Mouse (Mus musculus): Measurements from ENCODE around the gene Sema5a. TPM values are rescaled to one million over a fixed set of nuclear protein-coding genes. Genes with fewer than 3 reads are reported as not detected.

Sema5a gene
- polyA plus RNA-seq, 1 experiment = not detected

DNA sequence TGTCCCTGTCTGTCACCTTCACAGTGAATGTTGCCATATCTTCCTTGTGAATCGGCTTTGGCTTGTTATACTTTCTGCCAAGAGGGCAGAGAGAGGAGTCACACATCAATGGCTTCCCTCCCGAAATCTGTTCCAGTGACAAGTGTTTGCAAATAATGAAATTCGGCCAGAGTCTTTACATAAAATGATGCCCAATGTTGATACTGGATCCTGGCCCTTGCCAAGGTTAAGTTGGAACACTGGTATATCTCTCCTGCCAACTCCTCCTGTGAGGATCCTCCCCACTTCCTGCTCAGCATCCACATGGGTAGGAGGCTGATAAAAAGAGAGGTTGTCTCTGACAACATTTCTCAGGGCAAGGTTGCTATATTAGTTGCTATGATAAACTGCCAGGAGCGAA lies 252.3 kb downstream of the Sema5a start:
- no peak for TF ChIP-seq GATA1 (IDR thresholded peaks at IDR 0.05; ENCODE audit: low read length)

DNA sequence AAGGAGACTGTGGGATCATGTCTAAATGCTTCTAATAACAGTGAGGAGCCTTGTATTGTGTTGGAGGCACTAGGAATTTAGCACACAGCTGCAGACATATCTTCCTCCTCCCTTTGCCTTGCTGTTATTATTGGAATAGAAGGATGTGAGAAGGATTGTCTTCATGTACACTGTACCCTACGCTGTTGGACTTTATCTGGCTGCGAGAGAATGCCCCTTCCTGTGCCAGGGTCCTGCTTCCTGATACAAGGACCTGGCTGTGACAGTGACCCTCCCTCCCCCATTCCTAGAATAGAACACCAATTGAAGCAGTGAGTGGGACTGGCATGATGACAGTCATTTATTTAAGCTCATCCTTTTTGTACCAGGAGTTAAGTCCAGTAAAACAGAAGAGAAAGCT lies 261.3 kb downstream of the Sema5a start:
- TF ChIP-seq GATA1 (IDR thresholded peaks at IDR 0.05; ENCODE audit: low read length) = no peak

DNA sequence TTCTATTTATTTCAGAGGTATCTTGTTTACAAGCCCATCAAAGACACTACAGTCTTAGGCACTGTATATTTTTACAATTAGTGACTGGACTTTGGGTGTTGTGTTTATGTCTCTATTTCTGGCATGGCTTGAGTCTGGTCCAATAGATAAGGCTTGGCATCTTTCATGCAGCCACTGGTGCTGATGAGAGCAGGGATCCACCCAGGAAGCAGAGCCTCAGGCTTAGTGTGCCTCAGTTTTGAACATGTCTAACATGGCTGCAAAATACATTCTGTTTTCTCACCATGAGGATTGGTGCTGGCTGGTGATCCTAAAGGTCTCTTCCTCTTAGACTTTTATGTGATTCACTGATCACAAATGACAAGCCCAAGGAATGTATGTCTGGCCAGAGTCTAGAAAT lies 263.7 kb downstream of the Sema5a start:
- no peak for TF ChIP-seq GATA1 (IDR thresholded peaks at IDR 0.05; ENCODE audit: low read length)

DNA sequence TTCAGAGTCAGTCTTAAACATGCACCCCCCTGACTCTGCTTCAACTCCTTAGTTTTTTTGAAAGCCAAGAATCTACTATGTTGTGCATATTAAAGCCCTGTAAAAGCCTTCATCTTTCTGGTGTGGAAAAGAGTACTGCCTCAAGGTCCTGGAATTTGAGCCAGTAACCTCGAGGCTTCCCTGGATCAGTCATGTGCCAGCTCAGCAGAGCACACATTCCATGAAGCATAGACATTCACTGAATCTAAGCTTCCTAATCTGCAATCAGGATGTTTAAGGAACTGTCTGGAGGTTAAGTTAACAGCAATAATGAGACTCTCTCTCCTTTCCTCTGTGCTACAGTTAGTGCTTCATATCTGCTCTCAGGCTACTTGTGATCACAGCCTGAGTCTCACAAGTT lies 270.3 kb downstream of the Sema5a start:
- no peak for TF ChIP-seq GATA1 (IDR thresholded peaks at IDR 0.05; ENCODE audit: low read length)

DNA sequence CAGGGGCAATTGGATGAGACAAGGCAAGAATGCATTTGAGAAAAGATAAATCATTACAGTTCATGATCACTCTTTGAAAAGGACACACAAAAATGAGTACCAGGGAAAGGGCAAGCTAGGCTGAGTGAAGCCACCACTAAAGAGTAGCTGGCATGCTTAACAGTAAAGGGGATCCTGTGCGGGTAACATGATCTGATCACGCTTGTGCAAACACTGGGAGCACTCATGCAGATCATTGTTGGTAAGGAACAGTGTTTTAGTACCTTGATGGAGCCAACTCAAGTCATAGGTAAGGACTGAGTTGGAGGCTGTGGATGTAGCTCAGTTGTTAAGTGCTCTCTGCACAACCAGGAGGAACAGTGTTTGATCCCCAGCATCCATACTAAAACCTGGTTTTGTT lies 273.3 kb downstream of the Sema5a start:
- no peak for TF ChIP-seq GATA1 (IDR thresholded peaks at IDR 0.05; ENCODE audit: low read length)

DNA sequence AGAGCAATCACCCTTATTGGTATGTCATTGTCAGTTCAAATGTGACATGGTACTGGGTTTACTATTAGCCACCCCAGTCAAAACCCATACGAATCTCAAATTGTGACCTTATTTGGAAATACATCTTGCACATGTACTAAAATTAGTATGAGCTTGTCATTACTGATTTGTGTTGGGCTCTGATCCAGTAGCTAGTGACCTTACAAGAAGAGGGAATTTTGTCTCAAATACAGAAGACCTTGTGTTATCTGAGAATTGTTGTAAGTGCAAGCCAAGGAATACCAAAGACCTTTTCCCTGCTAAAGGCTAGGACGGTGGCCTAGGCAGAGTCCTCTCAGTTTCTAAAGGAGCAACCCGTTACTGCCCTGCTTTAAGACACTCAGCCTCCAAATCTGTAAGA lies 287.9 kb downstream of the Sema5a start:
- no peak for TF ChIP-seq GATA1 (IDR thresholded peaks at IDR 0.05; ENCODE audit: low read length)

DNA sequence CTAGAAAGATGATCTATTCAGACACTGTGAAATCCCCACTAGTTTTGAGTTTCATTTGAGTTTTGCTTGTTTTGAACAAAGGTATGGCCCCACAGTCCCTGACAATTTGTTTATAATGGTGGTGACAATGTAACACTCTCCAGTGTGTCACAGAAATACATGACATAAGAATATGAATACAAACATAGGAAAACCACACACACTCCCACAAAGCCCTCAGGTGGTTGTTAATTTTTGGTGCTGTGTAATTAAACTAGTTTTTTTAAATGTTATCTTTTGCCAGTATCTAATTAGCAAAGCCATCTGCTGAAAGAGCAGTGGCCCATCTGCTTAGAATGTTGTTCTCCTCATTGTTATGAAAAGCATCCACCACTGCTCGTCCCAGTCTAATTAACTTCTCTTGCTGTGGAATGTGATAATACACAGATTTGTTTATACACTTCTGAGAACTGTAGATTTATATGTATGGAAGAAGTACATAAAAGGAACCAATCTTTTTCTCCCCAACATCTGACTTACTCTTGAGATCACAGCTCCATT lies 289.0 kb downstream of the Sema5a start:
- TF ChIP-seq GATA1 (IDR thresholded peaks at IDR 0.05; ENCODE audit: low read length) = no peak

DNA sequence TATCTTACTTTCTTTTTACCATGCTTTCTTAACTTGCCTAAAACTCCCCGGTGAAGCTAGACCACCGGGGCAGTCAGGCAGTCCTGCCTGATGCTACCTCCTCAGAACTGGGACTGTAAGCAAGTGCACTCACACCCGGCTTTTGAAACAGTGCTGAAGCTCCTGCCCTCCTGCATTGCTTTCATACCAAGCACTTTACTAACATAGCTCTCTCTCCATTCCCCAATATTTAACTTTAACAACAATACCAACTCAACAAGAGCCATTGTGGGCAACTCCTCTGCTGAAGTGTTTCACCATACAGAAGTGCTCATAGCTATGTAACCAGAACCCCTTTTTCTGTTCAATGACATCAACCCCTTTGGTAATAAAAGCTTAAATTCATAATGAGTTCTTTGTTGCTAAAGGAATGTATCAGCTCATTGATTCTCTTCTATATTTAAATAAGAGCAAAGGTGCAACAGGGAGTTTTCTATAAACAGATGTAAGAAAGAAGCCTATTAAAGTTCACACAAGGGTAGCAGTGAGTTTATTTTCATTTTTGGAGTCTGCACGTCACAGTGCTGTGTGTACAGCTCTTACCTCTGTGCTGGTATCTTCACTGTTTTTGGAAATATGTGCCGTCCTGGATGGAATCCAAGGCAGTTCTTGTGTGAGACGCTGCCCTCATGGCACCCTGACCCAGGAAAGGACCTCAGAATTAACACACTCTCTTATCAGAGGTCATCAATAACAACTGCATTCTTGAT lies 292.3 kb downstream of the Sema5a start:
- no peak for TF ChIP-seq GATA1 (IDR thresholded peaks at IDR 0.05; ENCODE audit: low read length)

DNA sequence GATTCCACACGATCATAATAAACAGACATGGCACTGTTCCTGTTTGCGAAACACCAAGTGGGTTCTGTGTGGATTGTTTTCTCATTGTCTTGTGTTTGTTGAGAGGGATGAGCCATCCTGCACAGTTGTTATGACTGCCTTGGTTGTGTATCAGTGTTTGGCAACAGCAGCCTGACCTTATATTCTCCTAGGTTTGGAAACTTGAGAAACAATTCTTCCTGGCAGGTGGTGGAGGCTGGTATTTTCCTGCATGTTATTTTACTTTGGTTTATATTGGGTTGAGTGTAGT lies 292.8 kb downstream of the Sema5a start:
- TF ChIP-seq GATA1 (IDR thresholded peaks at IDR 0.05; ENCODE audit: low read length) = no peak

DNA sequence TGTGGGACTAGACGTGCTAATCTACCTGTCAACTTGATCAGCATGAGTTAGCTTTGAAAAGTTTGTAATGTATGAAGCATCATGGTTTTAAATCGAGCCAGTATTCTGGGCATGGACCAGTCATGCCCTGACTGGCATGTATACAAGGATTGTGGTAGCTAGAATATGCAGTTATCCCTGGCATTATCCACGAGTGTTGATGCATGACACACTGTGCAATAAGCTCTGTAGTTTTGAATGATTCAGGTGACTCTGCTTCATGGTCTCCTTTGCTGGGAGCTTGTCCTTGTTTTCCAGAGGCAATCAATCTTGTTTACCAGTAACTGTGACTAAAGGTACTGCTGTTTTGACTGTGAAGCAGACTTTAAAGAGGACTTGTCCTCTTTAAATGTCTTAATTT lies 293.5 kb downstream of the Sema5a start:
- no peak for TF ChIP-seq GATA1 (IDR thresholded peaks at IDR 0.05; ENCODE audit: low read length)

DNA sequence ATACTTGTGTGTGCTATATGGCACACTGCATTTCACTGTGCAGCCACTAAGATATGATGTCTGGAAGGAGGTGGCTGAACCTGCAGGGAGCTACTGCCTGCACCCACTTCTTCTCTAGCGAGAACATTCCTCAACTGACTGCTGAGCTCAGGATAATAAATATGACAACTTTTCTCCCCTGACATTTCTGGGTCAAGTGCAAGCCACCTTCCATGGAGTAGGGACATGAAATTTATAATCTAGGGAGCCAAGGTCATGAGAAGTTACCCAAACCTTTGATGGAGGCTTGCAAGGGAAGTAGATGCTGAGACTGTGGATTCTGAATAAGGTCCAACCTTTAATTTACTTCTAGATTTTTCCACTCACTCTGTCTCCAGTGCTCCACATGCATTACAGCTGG lies 298.1 kb downstream of the Sema5a start:
- no peak for TF ChIP-seq GATA1 (IDR thresholded peaks at IDR 0.05; ENCODE audit: low read length)

DNA sequence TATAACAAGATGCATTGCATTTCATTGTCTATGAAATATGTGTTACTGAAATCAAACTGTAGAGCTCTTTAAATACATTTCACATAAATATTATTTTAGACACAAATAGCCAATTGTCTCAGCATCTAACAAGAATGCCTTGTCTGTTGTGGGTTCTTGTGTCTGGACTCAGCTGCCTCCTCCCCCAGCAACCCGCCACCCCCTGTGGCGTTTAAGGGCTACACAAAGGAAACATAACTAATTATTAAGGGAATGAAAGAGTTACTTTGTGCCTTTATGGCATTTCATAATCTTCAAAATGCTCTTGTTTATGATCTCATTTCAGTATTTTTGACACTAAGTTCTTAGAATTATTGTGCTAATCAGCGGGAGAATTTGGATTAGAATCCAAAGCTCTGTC lies 298.6 kb downstream of the Sema5a start:
- TF ChIP-seq GATA1 (IDR thresholded peaks at IDR 0.05; ENCODE audit: low read length) = no peak

DNA sequence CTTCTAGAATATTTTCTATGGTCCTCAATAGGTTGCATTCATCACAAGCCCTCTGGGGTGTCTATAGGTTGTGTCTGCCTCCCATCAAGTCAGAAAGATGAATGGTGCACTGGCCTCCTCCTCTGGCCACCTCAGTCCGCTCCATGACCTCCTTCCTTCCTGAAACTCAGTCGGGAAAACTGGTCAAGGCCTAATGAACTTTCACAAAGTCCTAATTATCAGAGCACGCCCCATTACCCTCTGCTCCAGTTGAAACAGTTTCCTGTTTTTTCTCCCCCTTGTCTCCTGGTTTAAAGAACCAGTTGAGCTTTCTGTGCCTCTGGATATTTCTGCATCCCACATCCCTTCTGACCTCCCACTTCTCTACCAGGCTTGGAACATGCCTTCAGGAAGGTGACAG lies 300.8 kb downstream of the Sema5a start:
- TF ChIP-seq GATA1 (IDR thresholded peaks at IDR 0.05; ENCODE audit: low read length) = no peak

DNA sequence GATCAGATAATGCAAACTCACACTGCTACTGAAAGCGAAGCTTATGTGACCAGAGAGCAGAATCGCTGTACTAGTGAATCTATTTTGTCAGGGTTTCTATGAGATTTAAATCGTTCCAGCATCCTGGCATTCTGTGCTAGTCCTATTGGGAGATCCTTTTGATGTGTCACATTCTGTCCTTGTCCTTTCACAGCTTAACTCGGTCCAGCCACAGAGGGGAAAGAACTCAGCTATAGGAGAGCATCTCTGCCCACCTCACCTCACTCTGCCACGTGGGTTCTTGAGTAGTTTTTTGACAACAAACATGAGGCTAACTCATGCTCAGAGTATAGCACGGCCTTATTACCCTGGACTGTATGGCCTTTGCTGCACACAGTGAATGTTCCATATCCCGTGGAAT lies 302.1 kb downstream of the Sema5a start:
- no peak for TF ChIP-seq GATA1 (IDR thresholded peaks at IDR 0.05; ENCODE audit: low read length)

DNA sequence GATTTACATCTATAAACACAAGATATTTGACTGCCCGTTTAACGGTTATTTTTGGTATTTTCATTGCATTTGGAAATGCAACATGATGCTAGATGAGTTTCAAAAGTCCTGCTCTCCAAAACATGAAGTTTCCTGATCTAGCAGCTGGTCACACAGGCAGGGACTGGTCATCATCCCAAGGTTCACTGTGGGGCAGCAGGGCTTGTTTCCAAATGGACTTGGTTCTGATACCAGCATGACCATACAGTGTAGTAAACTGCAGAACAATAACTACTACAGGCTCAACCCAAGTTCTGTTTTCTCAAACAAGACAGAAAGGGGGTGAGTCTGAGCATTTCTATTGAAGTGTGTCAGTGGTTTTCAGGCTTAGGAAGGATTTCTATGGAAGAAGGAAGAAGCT lies 314.3 kb downstream of the Sema5a start:
- no peak for TF ChIP-seq GATA1 (IDR thresholded peaks at IDR 0.05; ENCODE audit: low read length)

DNA sequence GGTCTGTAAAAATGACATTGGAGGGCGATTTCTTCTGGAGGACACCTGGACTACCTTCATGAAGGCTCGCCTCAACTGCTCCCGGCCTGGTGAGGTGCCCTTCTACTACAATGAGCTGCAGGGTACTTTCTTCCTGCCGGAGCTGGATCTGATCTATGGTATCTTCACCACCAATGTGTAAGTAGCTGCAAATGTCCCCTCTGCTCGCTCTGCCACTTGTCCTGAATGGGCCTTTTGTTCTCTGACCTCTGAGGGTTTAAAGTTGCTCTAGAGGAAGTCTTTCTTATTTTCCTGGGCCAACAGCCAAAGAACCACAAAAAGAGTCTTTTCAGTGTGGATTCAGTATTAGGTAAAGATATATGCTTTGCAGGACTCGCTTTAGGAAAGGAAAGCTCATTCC lies 318.0 kb downstream of the Sema5a start:
- no peak for TF ChIP-seq GATA1 (IDR thresholded peaks at IDR 0.05; ENCODE audit: low read length)

DNA sequence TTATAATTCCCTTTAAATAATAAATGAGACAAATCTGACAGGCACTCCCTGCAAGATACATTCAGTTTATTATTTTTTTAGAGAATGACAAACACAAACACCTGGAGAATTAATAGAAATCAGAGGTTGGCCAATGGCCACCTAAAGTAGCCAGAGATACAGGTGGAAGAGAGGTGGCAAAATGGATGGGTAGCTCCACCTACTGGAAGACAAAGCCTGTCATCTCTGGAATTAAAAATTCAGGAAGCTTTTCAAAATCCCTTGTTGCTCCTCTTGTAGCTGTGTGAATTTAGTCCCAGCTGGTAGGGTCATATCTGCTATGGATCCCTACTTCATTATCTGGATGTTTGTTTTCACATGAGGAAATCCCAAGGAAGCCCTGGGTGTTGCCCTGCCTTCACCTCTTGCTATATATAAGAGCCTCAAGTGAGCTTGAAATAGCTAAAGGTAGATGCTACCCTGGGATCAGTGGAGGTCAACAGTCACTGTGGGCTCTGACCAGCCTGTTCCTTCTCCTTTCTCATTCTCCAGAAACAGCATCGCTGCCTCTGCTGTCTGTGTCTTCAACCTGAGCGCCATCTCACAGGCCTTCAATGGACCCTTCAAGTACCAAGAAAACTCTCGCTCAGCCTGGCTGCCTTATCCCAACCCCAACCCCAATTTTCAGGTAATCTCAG lies 323.7 kb downstream of the Sema5a start:
- no peak for TF ChIP-seq GATA1 (IDR thresholded peaks at IDR 0.05; ENCODE audit: low read length)
